Mouse (Mus musculus): Measurements from ENCODE around the gene Trp53inp2. TPM values are rescaled to one million over a fixed set of nuclear protein-coding genes. Genes with fewer than 3 reads are reported as not detected.

The Trp53inp2 gene
- total and polyA plus RNA-seq, 2 experiments from 2014 or later = 58.4 to 121 TPM

DNA sequence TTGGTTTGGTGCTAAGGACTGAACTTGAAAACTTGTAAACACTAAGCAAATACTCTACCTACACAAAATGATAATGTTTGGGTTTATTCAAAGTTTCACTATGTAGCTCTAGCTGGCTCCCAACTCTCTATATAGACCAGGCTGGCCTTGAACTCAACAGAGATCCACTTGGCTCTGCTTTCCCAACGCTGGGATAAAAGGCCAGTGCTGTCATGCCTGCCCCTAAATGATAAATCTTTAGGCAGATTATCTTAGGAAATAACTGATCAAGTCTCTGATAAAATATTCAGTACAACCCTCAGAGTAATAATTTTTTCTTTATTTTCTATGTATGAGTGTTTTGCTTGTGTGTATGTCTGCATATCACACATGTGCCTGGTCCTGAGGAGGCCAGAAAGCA is 34.2 kb upstream of the Trp53inp2 start:
- H3K4me3 ChIP-seq (ENCODE audit: low read depth, low read length) = no peak overlapping the region
- no peak overlapping the region for H3K4me2 ChIP-seq (ENCODE audit: low read depth, low read length, poor library complexity, severe bottlenecking)
- no peaks in the 10 kb centered on the region for H3K9me3 ChIP-seq (ENCODE audit: low read length)
- ATAC-seq (ENCODE audit: low FRiP score) (no peak), DNase-seq (ENCODE audit: low spot score) (no peak)
- H3K4me1 ChIP-seq (ENCODE audit: insufficient read depth, low read length) = no peaks in the 10 kb centered on the region
- H3K36me3 ChIP-seq (ENCODE audit: insufficient read depth, low read length) = peaks cover 5% of the 10 kb centered on the region; the same call in 1 of the 2 replicates
- WGBS = 74% methylated on average over 1 of the region's 1 CpGs
- no peak for TF ChIP-seq CTCF (IDR thresholded peaks at IDR 0.05)
- no peak overlapping the region for H3K9ac ChIP-seq (replicated peaks; ENCODE audit: low read length, poor library complexity, severe bottlenecking)
- H3K27me3 ChIP-seq (ENCODE audit: insufficient read depth, low read length) = no peaks in the 10 kb centered on the region
- H3K27ac ChIP-seq (ENCODE audit: low read depth, low read length) = no peak overlapping the region

DNA sequence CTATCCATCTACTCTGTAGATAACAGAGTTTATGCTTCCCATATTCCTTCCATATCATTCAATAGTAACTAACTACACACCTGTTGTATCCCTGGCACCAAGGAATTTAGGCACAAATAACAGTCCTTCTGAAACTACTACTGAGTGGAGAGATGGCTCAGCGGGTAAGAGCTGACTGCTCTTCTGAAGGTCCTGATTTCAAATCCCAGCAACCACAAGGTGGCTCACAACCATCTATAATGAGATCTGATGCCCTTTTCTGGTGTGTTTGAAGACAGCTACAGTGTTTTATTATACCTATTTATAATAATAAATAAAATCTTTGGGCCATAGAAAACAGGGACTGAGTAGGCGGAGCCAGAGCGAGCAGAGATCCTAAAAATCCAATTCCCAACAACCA is 26.5 kb upstream of the Trp53inp2 start:
- ATAC-seq (ENCODE audit: low FRiP score) (no peak), DNase-seq (ENCODE audit: low spot score) (no peak)
- no peak overlapping the region for H3K27ac ChIP-seq (ENCODE audit: low read depth, low read length)
- peak; percentile 28 for TF ChIP-seq CTCF (IDR thresholded peaks at IDR 0.05)
- H3K4me3 ChIP-seq (ENCODE audit: low read depth, low read length) = no peak overlapping the region
- no peaks in the 10 kb centered on the region for H3K9me3 ChIP-seq (ENCODE audit: low read length)
- H3K4me2 ChIP-seq (ENCODE audit: low read depth, low read length, poor library complexity, severe bottlenecking) = no peak overlapping the region
- H3K27me3 ChIP-seq (ENCODE audit: insufficient read depth, low read length) = no peaks in the 10 kb centered on the region
- H3K36me3 ChIP-seq (ENCODE audit: insufficient read depth, low read length) = no peaks in the 10 kb centered on the region
- WGBS = 95% methylated on average over 3 of the region's 3 CpGs
- H3K4me1 ChIP-seq (ENCODE audit: insufficient read depth, low read length) = peaks cover 4% of the 10 kb centered on the region; the same call in 1 of the 2 replicates
- no peak overlapping the region for H3K9ac ChIP-seq (replicated peaks; ENCODE audit: low read length, poor library complexity, severe bottlenecking)

- ATAC-seq (ENCODE audit: low FRiP score) = peak; percentile 98
- peak within 1 kb of the TSS; percentile 83 for H3K4me3 ChIP-seq (ENCODE audit: low read depth, low read length)
Observed at GRCm38 (mm10) chr2:155356971-155357591, 23.8 kb upstream of the Trp53inp2 start, which contains the start of gene Pigu. Pigu (minus strand) TSS chr2:155357430.

GRCm38 (mm10) chr2:155357686-155358399 is 23.0 kb upstream of the Trp53inp2 start:
- Histone ChIP-seq H3K9ac (replicated peaks; ENCODE audit: low read length, poor library complexity, severe bottlenecking) (peak overlapping the region; percentile 29; the same call in 1 of the 2 replicates), H3K4me1 (ENCODE audit: insufficient read depth, low read length) (peaks cover 4% of the 10 kb centered on the region; the same call in 1 of the 2 replicates), H3K4me2 (ENCODE audit: low read depth, low read length, poor library complexity, severe bottlenecking) (peak overlapping the region; percentile 60), H3K4me3 (ENCODE audit: low read depth, low read length) (peak overlapping the region; percentile 83), H3K36me3 (ENCODE audit: insufficient read depth, low read length) (no peaks in the 10 kb centered on the region), H3K27ac (ENCODE audit: low read depth, low read length) (peak overlapping the region; percentile 85; the same call in 1 of the 2 replicates), H3K27me3 (ENCODE audit: insufficient read depth, low read length) (no peaks in the 10 kb centered on the region), H3K9me3 (ENCODE audit: low read length) (no peaks in the 10 kb centered on the region)
- no peak for TF ChIP-seq CTCF (IDR thresholded peaks at IDR 0.05)
- ATAC-seq (ENCODE audit: low FRiP score) = peak; percentile 48
- 30% methylated on average over 14 of the region's 14 CpGs for WGBS
- peak; percentile 49 for DNase-seq (ENCODE audit: low spot score)

More at GRCm38 (mm10) chr2:155356971-155357591, 23.8 kb upstream of the Trp53inp2 start, which contains the start of gene Pigu:
- WGBS = under 1% methylated on average over 37 of the region's 38 CpGs
- Histone ChIP-seq H3K9ac (replicated peaks; ENCODE audit: low read length, poor library complexity, severe bottlenecking) (peak within 1 kb of the TSS; percentile 82), H3K27ac (ENCODE audit: low read depth, low read length) (peak within 1 kb of the TSS; percentile 85), H3K4me2 (ENCODE audit: low read depth, low read length, poor library complexity, severe bottlenecking) (peak within 1 kb of the TSS; percentile 74), H3K4me1 (ENCODE audit: insufficient read depth, low read length) (peaks cover 4% of the 10 kb centered on the region; the same call in 1 of the 2 replicates), H3K27me3 (ENCODE audit: insufficient read depth, low read length) (no peaks in the 10 kb centered on the region), H3K36me3 (ENCODE audit: insufficient read depth, low read length) (no peaks in the 10 kb centered on the region), H3K9me3 (ENCODE audit: low read length) (no peaks in the 10 kb centered on the region)
- peak; percentile 98 for DNase-seq (ENCODE audit: low spot score)
- no peak; the same call in 1 of the 2 replicates for TF ChIP-seq CTCF (IDR thresholded peaks at IDR 0.05)

DNA sequence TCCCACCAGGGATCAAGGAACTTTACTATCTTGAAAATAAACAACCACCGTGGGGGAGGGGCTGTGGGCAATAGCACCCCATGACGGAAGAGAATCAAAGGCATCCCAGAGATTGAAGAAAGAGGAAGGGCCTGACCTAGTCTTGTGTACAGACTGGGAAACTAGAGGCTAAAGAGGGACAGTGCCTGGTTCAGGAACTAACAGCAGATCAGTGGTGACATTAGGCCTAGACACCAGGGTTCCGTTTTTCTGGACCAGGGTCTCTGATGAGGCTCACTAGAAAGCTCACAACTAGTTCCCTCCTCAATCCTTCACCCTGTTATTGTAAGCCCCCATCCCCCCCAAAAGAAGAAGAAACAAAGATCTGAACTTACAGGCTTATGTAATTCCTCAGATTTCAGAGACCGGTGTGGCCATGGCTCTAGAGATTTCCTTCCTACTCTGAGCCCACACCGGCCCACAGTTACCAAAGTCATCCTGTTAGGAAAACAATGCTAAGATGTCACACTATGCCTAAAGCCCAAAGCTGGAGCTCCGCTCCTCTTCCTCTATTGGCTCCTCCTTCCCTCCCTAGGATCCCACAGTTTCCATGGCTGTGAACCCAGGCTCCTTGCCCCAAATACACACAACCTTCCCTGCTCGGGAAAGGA is 13.1 kb upstream of the Trp53inp2 start:
- Histone ChIP-seq H3K9me3 (ENCODE audit: low read length) (no peaks in the 10 kb centered on the region), H3K27me3 (ENCODE audit: insufficient read depth, low read length) (no peaks in the 10 kb centered on the region), H3K36me3 (ENCODE audit: insufficient read depth, low read length) (no peaks in the 10 kb centered on the region), H3K9ac (replicated peaks; ENCODE audit: low read length, poor library complexity, severe bottlenecking) (no peak overlapping the region), H3K27ac (ENCODE audit: low read depth, low read length) (no peak overlapping the region), H3K4me2 (ENCODE audit: low read depth, low read length, poor library complexity, severe bottlenecking) (no peak overlapping the region), H3K4me1 (ENCODE audit: insufficient read depth, low read length) (no peaks in the 10 kb centered on the region), H3K4me3 (ENCODE audit: low read depth, low read length) (no peak overlapping the region)
- 74% methylated on average over 7 of the region's 7 CpGs for WGBS
- ATAC-seq (ENCODE audit: low FRiP score) (no peak), DNase-seq (ENCODE audit: low spot score) (no peak)
- no peak for TF ChIP-seq CTCF (IDR thresholded peaks at IDR 0.05)
